Mouse (Mus musculus) MEL (cell line): ENCODE results near the gene Acacb. TPM values are rescaled to one million over a fixed set of nuclear protein-coding genes. Genes with fewer than 3 reads are reported as not detected.

Source experiments
- DNase-seq: peaks from one replicate; pipeline ENCODE4 v3.0.0; 2011; ENCODE audit warnings: low read depth, low spot score
- H3K27ac ChIP-seq: 2 replicates; pipeline ENCODE4 v1.5.1; 2012; ENCODE audit warnings: low read depth, mild to moderate bottlenecking, control low read depth, low read length, moderate library complexity; ENCODE audit not compliant: control insufficient read depth
- H3K27me3 ChIP-seq, 2 experiments: fragments of 150-350 bp in 1 of 2; sonication (generic) in 1 of 2; 2 replicates each; pipeline ENCODE4 v1.6.1; 2012; ENCODE audit warnings: low read length in 2 of 2, mild to moderate bottlenecking in 2 of 2, improper control_type of control experiment in 1 of 2, moderate library complexity in 1 of 2; ENCODE audit not compliant: insufficient read depth in 2 of 2, control insufficient read depth in 1 of 2
- H3K36me3 ChIP-seq, 2 experiments: 2 replicates each; pipeline ENCODE4 v1.6.1; 2012 to 2014; ENCODE audit warnings: low read length in 2 of 2, improper control_type of control experiment in 1 of 2, inconsistent platforms in 1 of 2, mild to moderate bottlenecking in 1 of 2; ENCODE audit not compliant: insufficient read depth in 2 of 2, control insufficient read depth in 1 of 2
- H3K4me1 ChIP-seq, 2 experiments: fragments of 150-350 bp in 1 of 2; sonication (generic) in 1 of 2; 2 replicates each; pipeline ENCODE4 v1.6.1; 2012; ENCODE audit warnings: low read length in 2 of 2, improper control_type of control experiment in 1 of 2, mild to moderate bottlenecking in 1 of 2; ENCODE audit not compliant: insufficient read depth in 2 of 2, control insufficient read depth in 1 of 2
- H3K4me3 ChIP-seq, 2 experiments: fragments of 150-350 bp in 1 of 2; sonication (generic) in 1 of 2; 2 replicates each; pipeline ENCODE4 v1.5.1; 2012; ENCODE audit warnings: low read depth in 2 of 2, low read length in 2 of 2, mild to moderate bottlenecking in 2 of 2, moderate library complexity in 2 of 2, control low read depth in 1 of 2, improper control_type of control experiment in 1 of 2; ENCODE audit not compliant: control insufficient read depth in 1 of 2, insufficient read depth in 1 of 2
- H3K79me2 ChIP-seq: 2 replicates; pipeline ENCODE4 v1.6.1; 2012; ENCODE audit warnings: mild to moderate bottlenecking, low read length, moderate library complexity; ENCODE audit not compliant: control insufficient read depth, poor library complexity, insufficient read depth
- H3K9ac ChIP-seq: 2 replicates; pipeline ENCODE4 v1.6.1; 2012; ENCODE audit warnings: low read depth, mild to moderate bottlenecking, control low read depth, low read length, moderate library complexity; ENCODE audit not compliant: control insufficient read depth, poor library complexity, severe bottlenecking
- H3K9me3 ChIP-seq: fragments of 150-350 bp; sonication (generic); replicated peaks from 2 replicates; pipeline ENCODE4 v1.6.1; 2012; ENCODE audit warnings: mild to moderate bottlenecking, low read length, improper control_type of control experiment, moderate library complexity; ENCODE audit not compliant: insufficient read depth
- CHD2 ChIP-seq: IDR thresholded peaks from 2 replicates; pipeline ENCODE4 v1.6.1; 2011; ENCODE audit warnings: low read length, improper control_type of control experiment
- CTCF ChIP-seq, 3 experiments: IDR thresholded peaks in 2 of 3; conservative IDR thresholded peaks in 1 of 3; 2 replicates each; pipeline ENCODE4 v1.5.1; 2011 to 2012; ENCODE audit warnings: low read length in 3 of 3, low read depth in 2 of 3, mild to moderate bottlenecking in 2 of 3, improper control_type of control experiment in 1 of 3, inconsistent platforms in 1 of 3, mixed read lengths in 1 of 3, moderate library complexity in 1 of 3; ENCODE audit not compliant: control insufficient read depth in 1 of 3, insufficient read depth in 1 of 3, poor library complexity in 1 of 3, severe bottlenecking in 1 of 3
- E2F4 ChIP-seq: IDR thresholded peaks from 2 replicates; pipeline ENCODE4 v1.6.1; 2011; ENCODE audit warnings: low read depth, low read length, improper control_type of control experiment, borderline replicate concordance
- ELF1 ChIP-seq: IDR thresholded peaks from 2 replicates; pipeline ENCODE4 v1.6.1; 2014; ENCODE audit warnings: low read depth, mild to moderate bottlenecking, inconsistent platforms, low read length, improper control_type of control experiment, moderate library complexity
- ETS1 ChIP-seq: IDR thresholded peaks from 2 replicates; pipeline ENCODE4 v1.6.1; 2012; ENCODE audit warnings: low read depth, mild to moderate bottlenecking, inconsistent platforms, low read length, improper control_type of control experiment, moderate library complexity
- GABPA ChIP-seq: IDR thresholded peaks from 2 replicates; pipeline ENCODE4 v1.6.1; 2012; ENCODE audit warnings: low read depth, mild to moderate bottlenecking, inconsistent platforms, low read length, improper control_type of control experiment, moderate library complexity
- KAT2A ChIP-seq: conservative IDR thresholded peaks from 2 replicates; pipeline ENCODE4 v1.6.1; 2012; ENCODE audit warnings: low read depth, low read length, improper control_type of control experiment, inconsistent platforms
- MAFK ChIP-seq: IDR thresholded peaks from 2 replicates; pipeline ENCODE4 v1.6.1; 2011; ENCODE audit warnings: low read depth, mild to moderate bottlenecking, low read length, improper control_type of control experiment, borderline replicate concordance
- MAZ ChIP-seq: IDR thresholded peaks from 2 replicates; pipeline ENCODE4 v1.6.1; 2012; ENCODE audit warnings: low read depth, mild to moderate bottlenecking, inconsistent platforms, low read length, improper control_type of control experiment
- MXI1 ChIP-seq: IDR thresholded peaks from 2 replicates; pipeline ENCODE4 v1.6.1; 2011; ENCODE audit warnings: mild to moderate bottlenecking, low read depth, low read length, improper control_type of control experiment
- MYC ChIP-seq: IDR thresholded peaks from 2 replicates; pipeline ENCODE4 v1.6.1; 2011; ENCODE audit warnings: low read depth, mild to moderate bottlenecking, low read length, improper control_type of control experiment, moderate library complexity
- NELFE ChIP-seq: IDR thresholded peaks from 2 replicates; pipeline ENCODE4 v1.6.1; 2011; ENCODE audit warnings: low read depth, low read length, improper control_type of control experiment
- NRF1 ChIP-seq: IDR thresholded peaks from 2 replicates; pipeline ENCODE4 v1.6.1; 2014; ENCODE audit warnings: low read depth, mild to moderate bottlenecking, inconsistent platforms, low read length, improper control_type of control experiment, moderate library complexity; ENCODE audit not compliant: poor library complexity, insufficient read depth, severe bottlenecking
- POLR2AphosphoS2 ChIP-seq: IDR thresholded peaks from 2 replicates; pipeline ENCODE4 v1.6.1; 2011; ENCODE audit warnings: low read length, improper control_type of control experiment
- POLR2AphosphoS5 ChIP-seq: IDR thresholded peaks from 2 replicates; pipeline ENCODE4 v1.6.1; 2012; ENCODE audit warnings: low read depth, borderline replicate concordance, mild to moderate bottlenecking, inconsistent platforms, low read length, moderate library complexity, mixed read lengths
- RCOR1 ChIP-seq: IDR thresholded peaks from 2 replicates; pipeline ENCODE4 v1.6.1; 2012; ENCODE audit warnings: low read depth, mild to moderate bottlenecking, inconsistent platforms, low read length, improper control_type of control experiment
- SIN3A ChIP-seq: IDR thresholded peaks from 2 replicates; pipeline ENCODE4 v1.6.1; 2012; ENCODE audit warnings: low read length, improper control_type of control experiment, inconsistent platforms
- TAL1 ChIP-seq: IDR thresholded peaks from 2 replicates; pipeline ENCODE4 v1.6.1; 2012; ENCODE audit warnings: mild to moderate bottlenecking, inconsistent platforms, low read length, moderate library complexity, mixed read lengths
- TBP ChIP-seq: IDR thresholded peaks from 2 replicates; pipeline ENCODE4 v1.8.0; 2011; ENCODE audit warnings: low read depth, low read length, improper control_type of control experiment
- TCF12 ChIP-seq: IDR thresholded peaks from 2 replicates; pipeline ENCODE4 v1.6.1; 2014; ENCODE audit warnings: low read depth, mild to moderate bottlenecking, inconsistent platforms, low read length, improper control_type of control experiment, moderate library complexity
- USF1 ChIP-seq: IDR thresholded peaks from 2 replicates; pipeline ENCODE4 v1.6.1; 2014; ENCODE audit warnings: low read depth, mild to moderate bottlenecking, inconsistent platforms, low read length, improper control_type of control experiment, moderate library complexity
- ZNF384 ChIP-seq: IDR thresholded peaks from 2 replicates; pipeline ENCODE4 v1.6.1; 2012; ENCODE audit warnings: low read depth, mild to moderate bottlenecking, inconsistent platforms, low read length, improper control_type of control experiment
- polyA plus RNA-seq, 2 experiments: library from polyadenylated mRNA; stranded (reverse) in 1 of 2; unstranded in 1 of 2; fragments of >175 nt in 1 of 2; fragments of >200 nt in 1 of 2; gene quantifications; 2 replicates each; pipeline versions ENCODE4 v1.2.1 to v1.2.4; 2012; ENCODE audit warnings: low replicate concordance in 2 of 2, low read depth in 1 of 2; ENCODE audit not compliant: insufficient read length in 2 of 2, insufficient read depth in 1 of 2, missing spikeins in 1 of 2
- total RNA-seq: library from RNA; depleted of rRNA; stranded (reverse); fragments of 300-350 nt; gene quantifications from 2 replicates; pipeline ENCODE4 v1.2.3, GENCODE M21; 2012

Acacb gene
- total and polyA plus RNA-seq, 3 experiments, result 2.0 to 5.3 TPM; not detected in 1

- TF ChIP-seq SIN3A, result peak; percentile 59
Measured at GRCm38 (mm10) chr5:114213183-114213582, 66.8 kb downstream of the Acacb start (continued).

- H3K4me3 ChIP-seq, result no peak overlapping the region
- H3K27me3 ChIP-seq, result no peaks in the 10 kb centered on the region
- H3K9me3 ChIP-seq, result no peaks in the 10 kb centered on the region
- H3K79me2 ChIP-seq, result no peaks in the 10 kb centered on the region
- no peak overlapping the region for H3K27ac ChIP-seq
- no peaks in the 10 kb centered on the region; a peak in 1 of 4 replicates for H3K36me3 ChIP-seq
- TF ChIP-seq KAT2A (no peak), POLR2AphosphoS5 (no peak), CTCF (IDR thresholded peaks at IDR 0.05 in 2 of 3, conservative IDR thresholded peaks at IDR 0.05 in 1 of 3; ENCODE audit: control insufficient read depth in 1 of 3, insufficient read depth in 1 of 3, low read depth in 2 of 3, low read length in 3 of 3, poor library complexity in 1 of 3, severe bottlenecking in 1 of 3) (no peak), E2F4 (no peak), TBP (no peak), GABPA (no peak), ETS1 (no peak), TCF12 (no peak), SIN3A (no peak), MXI1 (no peak), MAFK (no peak), POLR2AphosphoS2 (no peak)
- no peak overlapping the region for H3K9ac ChIP-seq
- DNase-seq, result no peak
- peaks cover 3 to 18% of the 10 kb centered on the region in 2 experiments for H3K4me1 ChIP-seq
Measured at GRCm38 (mm10) chr5:114218771-114219170, 72.4 kb downstream of the Acacb start.

- TF ChIP-seq MYC (no peak), ELF1 (no peak), MAZ (no peak), NELFE (no peak), NRF1 (no peak), E2F4 (no peak), MXI1 (no peak), ZNF384 (no peak), KAT2A (no peak), MAFK (no peak), USF1 (no peak), CHD2 (no peak), RCOR1 (no peak), TAL1 (no peak)
Measured at GRCm38 (mm10) chr5:114226051-114226450, 79.7 kb downstream of the Acacb start.

More at GRCm38 (mm10) chr5:114226051-114226450, 79.7 kb downstream of the Acacb start:
- Histone ChIP-seq H3K4me1 (no peaks in the 10 kb centered on the region), H3K9me3 (no peaks in the 10 kb centered on the region), H3K27ac (no peak overlapping the region), H3K36me3 (no peaks in the 10 kb centered on the region), H3K9ac (no peak overlapping the region), H3K79me2 (no peaks in the 10 kb centered on the region), H3K4me3 (no peak overlapping the region), H3K27me3 (no peaks in the 10 kb centered on the region)
- no peak for DNase-seq
